Mouse (Mus musculus): ENCODE measurements around the gene Fam117b. TPM values are rescaled to one million over a fixed set of nuclear protein-coding genes. Genes with fewer than 3 reads are reported as not detected.

Fam117b gene
- polyA plus RNA-seq, 1 experiment from 2014 or later: 24.0 TPM

GRCm38 (mm10) chr1:59907700-59908099 is 5.1 kb upstream of the Fam117b start:
- no peak overlapping the region for H3K4me3 ChIP-seq (ENCODE audit: low read length)
- H3K9ac ChIP-seq (ENCODE audit: low read depth, low read length): no peak overlapping the region
- no peaks in the 10 kb centered on the region for H3K4me1 ChIP-seq (ENCODE audit: control insufficient read depth, insufficient read depth, low read depth, low read length)
- no peak for ATAC-seq
- WGBS: 41% methylated on average over 2 of the region's 2 CpGs
- H3K27ac ChIP-seq (ENCODE audit: low read depth, low read length): no peak overlapping the region
- H3K9me3 ChIP-seq (ENCODE audit: control insufficient read depth, low read length): no peaks in the 10 kb centered on the region
- H3K4me2 ChIP-seq (ENCODE audit: low read length): no peak overlapping the region
- no peaks in the 10 kb centered on the region for H3K36me3 ChIP-seq (ENCODE audit: control insufficient read depth, insufficient read depth, low read length)
- H3K27me3 ChIP-seq (replicated peaks; ENCODE audit: control insufficient read depth, insufficient read depth, low read length): no peaks in the 10 kb centered on the region

DNA sequence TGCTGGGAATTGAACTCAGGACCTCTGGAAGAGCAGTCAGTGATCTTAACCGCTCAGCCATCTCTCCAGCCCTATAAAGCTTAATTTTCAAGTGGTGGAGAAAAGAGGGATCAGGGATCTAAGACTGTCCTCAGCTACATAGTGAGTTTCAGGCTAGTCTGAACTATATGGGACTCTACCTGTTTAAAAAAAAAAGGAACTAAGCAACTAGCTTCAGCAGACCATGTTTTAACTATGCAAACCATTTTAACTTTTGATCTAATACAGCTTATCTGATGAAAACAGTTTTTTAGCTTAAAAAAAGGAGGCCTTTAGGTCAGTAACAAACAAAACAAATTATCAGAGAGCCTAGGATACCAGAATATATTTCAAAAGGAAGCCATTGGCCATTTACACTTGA is 1.9 kb upstream of the Fam117b start:
- no peak overlapping the region for H3K4me2 ChIP-seq (ENCODE audit: low read length)
- H3K9me3 ChIP-seq (ENCODE audit: control insufficient read depth, low read length): no peaks in the 10 kb centered on the region
- 78% methylated on average over 1 of the region's 1 CpGs for WGBS
- H3K27me3 ChIP-seq (replicated peaks; ENCODE audit: control insufficient read depth, insufficient read depth, low read length): no peaks in the 10 kb centered on the region
- H3K36me3 ChIP-seq (ENCODE audit: control insufficient read depth, insufficient read depth, low read length): no peaks in the 10 kb centered on the region
- no peak overlapping the region for H3K4me3 ChIP-seq (ENCODE audit: low read length)
- no peak for ATAC-seq
- no peak overlapping the region for H3K27ac ChIP-seq (ENCODE audit: low read depth, low read length)
- no peak overlapping the region for H3K9ac ChIP-seq (ENCODE audit: low read depth, low read length)
- H3K4me1 ChIP-seq (ENCODE audit: control insufficient read depth, insufficient read depth, low read depth, low read length): peaks cover 18% of the 10 kb centered on the region

GRCm38 (mm10) chr1:59913195-59913868 is 526 bp downstream of the Fam117b start:
- WGBS: 0% methylated on average over 55 of the region's 98 CpGs
- peak overlapping the region; percentile 83 for H3K4me2 ChIP-seq (ENCODE audit: low read length)
- peaks cover 22% of the 10 kb centered on the region for H3K4me1 ChIP-seq (ENCODE audit: control insufficient read depth, insufficient read depth, low read depth, low read length)
- peak overlapping the region; percentile 86 for H3K9ac ChIP-seq (ENCODE audit: low read depth, low read length)
- H3K27ac ChIP-seq (ENCODE audit: low read depth, low read length): peak overlapping the region; percentile 99
- H3K36me3 ChIP-seq (ENCODE audit: control insufficient read depth, insufficient read depth, low read length): no peaks in the 10 kb centered on the region
- H3K27me3 ChIP-seq (replicated peaks; ENCODE audit: control insufficient read depth, insufficient read depth, low read length): no peaks in the 10 kb centered on the region
- ATAC-seq: peak; percentile 57
- H3K9me3 ChIP-seq (ENCODE audit: control insufficient read depth, low read length): no peaks in the 10 kb centered on the region
- H3K4me3 ChIP-seq (ENCODE audit: low read length): peak overlapping the region; percentile 75

DNA sequence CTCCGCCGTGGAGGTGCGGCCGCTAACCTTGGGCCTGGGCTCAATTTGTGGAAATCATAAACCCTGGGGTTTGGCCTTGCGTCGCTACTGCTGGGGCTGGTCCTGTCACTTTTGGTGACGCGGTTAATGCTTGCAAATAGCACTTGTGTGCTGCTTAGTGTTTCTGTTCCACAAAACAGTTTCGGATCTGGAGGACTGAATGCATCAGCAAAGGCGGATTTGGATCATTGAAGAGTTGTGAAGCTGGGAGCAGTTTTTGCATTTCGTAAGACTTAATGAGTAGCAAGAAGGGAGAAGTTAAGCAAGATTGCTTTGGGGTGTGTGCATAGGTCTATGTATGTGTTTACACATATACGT is 1.0 kb downstream of the Fam117b start:
- Histone ChIP-seq H3K4me1 (ENCODE audit: control insufficient read depth, insufficient read depth, low read depth, low read length) (peaks cover 22% of the 10 kb centered on the region), H3K4me2 (ENCODE audit: low read length) (peak overlapping the region; percentile 83), H3K36me3 (ENCODE audit: control insufficient read depth, insufficient read depth, low read length) (no peaks in the 10 kb centered on the region), H3K27ac (ENCODE audit: low read depth, low read length) (peak overlapping the region; percentile 99), H3K27me3 (replicated peaks; ENCODE audit: control insufficient read depth, insufficient read depth, low read length) (no peaks in the 10 kb centered on the region), H3K9me3 (ENCODE audit: control insufficient read depth, low read length) (no peaks in the 10 kb centered on the region), H3K4me3 (ENCODE audit: low read length) (peak overlapping the region; percentile 75), H3K9ac (ENCODE audit: low read depth, low read length) (peak overlapping the region; percentile 86)
- 5% methylated on average over 12 of the region's 12 CpGs for WGBS
- ATAC-seq: no peak

DNA sequence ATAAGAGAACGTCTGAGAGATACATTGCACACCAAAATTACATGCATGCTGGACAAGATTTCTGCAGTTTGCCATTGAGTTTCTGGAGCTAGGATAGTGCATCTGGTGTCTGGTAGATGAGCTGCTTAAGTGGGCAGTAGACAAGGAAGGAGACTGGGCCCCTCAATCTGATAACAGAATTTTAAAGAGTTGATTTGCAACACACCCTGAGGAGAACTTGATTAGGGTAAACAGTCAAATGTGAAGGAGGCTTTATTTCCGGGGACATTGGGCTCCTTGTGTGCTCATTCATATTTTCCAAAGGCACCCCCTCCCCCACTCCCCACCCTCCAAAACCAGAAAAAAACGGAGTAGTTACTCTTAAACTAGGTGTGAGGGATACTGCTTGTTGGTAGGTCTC is 2.0 kb downstream of the Fam117b start:
- H3K27ac ChIP-seq (ENCODE audit: low read depth, low read length): no peak overlapping the region
- H3K4me1 ChIP-seq (ENCODE audit: control insufficient read depth, insufficient read depth, low read depth, low read length): peaks cover 22% of the 10 kb centered on the region
- 72% methylated on average over 3 of the region's 3 CpGs for WGBS
- H3K27me3 ChIP-seq (replicated peaks; ENCODE audit: control insufficient read depth, insufficient read depth, low read length): no peaks in the 10 kb centered on the region
- ATAC-seq: no peak
- no peaks in the 10 kb centered on the region for H3K9me3 ChIP-seq (ENCODE audit: control insufficient read depth, low read length)
- peak overlapping the region; percentile 83 for H3K4me2 ChIP-seq (ENCODE audit: low read length)
- H3K36me3 ChIP-seq (ENCODE audit: control insufficient read depth, insufficient read depth, low read length): no peaks in the 10 kb centered on the region
- no peak overlapping the region for H3K9ac ChIP-seq (ENCODE audit: low read depth, low read length)
- H3K4me3 ChIP-seq (ENCODE audit: low read length): peak overlapping the region; percentile 75

DNA sequence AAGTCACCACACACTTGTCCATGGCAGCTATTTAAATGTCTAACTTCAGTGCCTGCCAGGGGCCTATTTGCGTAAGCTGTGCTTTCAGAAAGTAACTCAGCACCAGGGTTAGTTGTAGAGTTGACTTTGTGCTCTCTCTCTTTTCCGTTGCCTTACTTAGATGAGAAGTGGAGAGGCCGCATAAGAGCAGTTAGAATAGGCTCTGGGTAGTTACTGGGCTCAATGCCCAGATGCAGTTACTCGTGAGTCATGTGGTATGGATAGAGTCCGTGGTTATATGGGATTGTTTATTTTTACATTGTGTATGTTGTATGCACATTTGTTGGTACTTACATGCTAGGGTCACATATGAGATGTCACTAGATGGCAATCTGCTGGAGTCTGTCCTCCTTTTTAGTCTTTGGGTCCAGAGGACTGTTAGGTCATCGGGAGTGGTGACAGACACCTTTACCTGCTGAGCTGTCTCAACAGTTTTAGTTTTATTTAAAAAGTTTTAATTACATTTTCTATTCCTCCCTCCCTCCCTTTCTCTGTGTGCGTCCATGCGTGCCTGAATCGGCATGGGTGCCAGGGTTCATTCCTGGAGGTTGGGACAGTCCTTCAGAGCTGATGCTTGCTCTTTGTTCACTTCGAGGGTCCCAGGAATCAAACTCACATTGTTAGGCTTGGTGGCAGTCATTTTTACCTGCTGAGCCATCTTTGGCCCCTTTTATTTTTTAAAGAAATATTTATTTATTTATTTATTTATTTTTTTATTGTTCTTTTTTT is 3.2 kb downstream of the Fam117b start:
- Histone ChIP-seq H3K27ac (ENCODE audit: low read depth, low read length) (no peak overlapping the region), H3K4me3 (ENCODE audit: low read length) (no peak overlapping the region)
- WGBS: 65% methylated on average over 10 of the region's 10 CpGs

GRCm38 (mm10) chr1:59917401-59917800 is 4.6 kb downstream of the Fam117b start:
- no peak for ATAC-seq
- Histone ChIP-seq H3K4me3 (ENCODE audit: low read length) (no peak overlapping the region), H3K9me3 (ENCODE audit: control insufficient read depth, low read length) (no peaks in the 10 kb centered on the region), H3K27me3 (replicated peaks; ENCODE audit: control insufficient read depth, insufficient read depth, low read length) (no peaks in the 10 kb centered on the region), H3K4me2 (ENCODE audit: low read length) (no peak overlapping the region), H3K4me1 (ENCODE audit: control insufficient read depth, insufficient read depth, low read depth, low read length) (peaks cover 22% of the 10 kb centered on the region), H3K27ac (ENCODE audit: low read depth, low read length) (no peak overlapping the region), H3K9ac (ENCODE audit: low read depth, low read length) (no peak overlapping the region), H3K36me3 (ENCODE audit: control insufficient read depth, insufficient read depth, low read length) (no peaks in the 10 kb centered on the region)
- 72% methylated on average over 3 of the region's 3 CpGs for WGBS

More for the DNA sequence above, 3.2 kb downstream of the Fam117b start:
- Histone ChIP-seq H3K36me3 (ENCODE audit: control insufficient read depth, insufficient read depth, low read length) (no peaks in the 10 kb centered on the region), H3K4me1 (ENCODE audit: control insufficient read depth, insufficient read depth, low read depth, low read length) (peaks cover 22% of the 10 kb centered on the region), H3K9ac (ENCODE audit: low read depth, low read length) (no peak overlapping the region), H3K27me3 (replicated peaks; ENCODE audit: control insufficient read depth, insufficient read depth, low read length) (no peaks in the 10 kb centered on the region), H3K9me3 (ENCODE audit: control insufficient read depth, low read length) (no peaks in the 10 kb centered on the region), H3K4me2 (ENCODE audit: low read length) (peak overlapping the region; percentile 83)
- ATAC-seq: no peak

DNA sequence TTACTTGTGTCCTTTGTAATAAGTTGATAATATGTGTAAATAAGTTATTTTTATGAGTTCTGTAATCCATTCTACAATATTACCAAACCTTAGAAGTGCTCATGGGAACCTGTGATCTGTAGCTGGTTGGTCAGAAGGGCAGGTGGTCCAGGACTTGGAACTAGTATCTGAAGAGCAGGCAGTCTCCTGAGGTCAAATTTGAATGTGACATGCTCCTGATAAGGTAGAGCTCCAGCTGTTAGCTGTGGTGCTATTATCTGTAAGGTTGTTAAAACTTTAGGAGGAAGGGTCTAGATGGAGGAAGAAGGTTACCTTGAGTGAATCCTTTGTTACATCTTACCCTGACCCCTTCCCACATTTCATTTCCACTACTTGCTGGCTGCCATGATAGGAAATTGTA is 5.3 kb downstream of the Fam117b start:
- no peak overlapping the region for H3K27ac ChIP-seq (ENCODE audit: low read depth, low read length)
- ATAC-seq: no peak
- H3K4me2 ChIP-seq (ENCODE audit: low read length): no peak overlapping the region
- H3K9me3 ChIP-seq (ENCODE audit: control insufficient read depth, low read length): no peaks in the 10 kb centered on the region
- H3K36me3 ChIP-seq (ENCODE audit: control insufficient read depth, insufficient read depth, low read length): no peaks in the 10 kb centered on the region
- no peaks in the 10 kb centered on the region for H3K27me3 ChIP-seq (replicated peaks; ENCODE audit: control insufficient read depth, insufficient read depth, low read length)
- H3K4me3 ChIP-seq (ENCODE audit: low read length): no peak overlapping the region
- H3K4me1 ChIP-seq (ENCODE audit: control insufficient read depth, insufficient read depth, low read depth, low read length): peaks cover 22% of the 10 kb centered on the region
- no peak overlapping the region for H3K9ac ChIP-seq (ENCODE audit: low read depth, low read length)

GRCm38 (mm10) chr1:59923201-59923600 is 10.4 kb downstream of the Fam117b start:
- WGBS: 65% methylated on average over 1 of the region's 1 CpGs
- Histone ChIP-seq H3K9ac (ENCODE audit: low read depth, low read length) (no peak overlapping the region), H3K4me1 (ENCODE audit: control insufficient read depth, insufficient read depth, low read depth, low read length) (no peaks in the 10 kb centered on the region; the same call in 1 of the 2 replicates), H3K27me3 (replicated peaks; ENCODE audit: control insufficient read depth, insufficient read depth, low read length) (no peaks in the 10 kb centered on the region), H3K27ac (ENCODE audit: low read depth, low read length) (no peak overlapping the region), H3K4me3 (ENCODE audit: low read length) (no peak overlapping the region), H3K9me3 (ENCODE audit: control insufficient read depth, low read length) (no peaks in the 10 kb centered on the region), H3K4me2 (ENCODE audit: low read length) (no peak overlapping the region), H3K36me3 (ENCODE audit: control insufficient read depth, insufficient read depth, low read length) (no peaks in the 10 kb centered on the region)
- no peak for ATAC-seq
